Mouse (Mus musculus) urinary bladder, postnatal 14 days (tissue): ENCODE data around the gene Gm21885.
"Not testable (repeated sequence)": the region's sequence is repeated elsewhere in the genome, so short reads cannot be mapped to it uniquely, and the experiment has no call there.

Experiments
- DNase-seq: peaks from one replicate; pipeline ENCODE4 v3.0.0; 2021; ENCODE audit warnings: low spot score

Gm21885 gene

DNA sequence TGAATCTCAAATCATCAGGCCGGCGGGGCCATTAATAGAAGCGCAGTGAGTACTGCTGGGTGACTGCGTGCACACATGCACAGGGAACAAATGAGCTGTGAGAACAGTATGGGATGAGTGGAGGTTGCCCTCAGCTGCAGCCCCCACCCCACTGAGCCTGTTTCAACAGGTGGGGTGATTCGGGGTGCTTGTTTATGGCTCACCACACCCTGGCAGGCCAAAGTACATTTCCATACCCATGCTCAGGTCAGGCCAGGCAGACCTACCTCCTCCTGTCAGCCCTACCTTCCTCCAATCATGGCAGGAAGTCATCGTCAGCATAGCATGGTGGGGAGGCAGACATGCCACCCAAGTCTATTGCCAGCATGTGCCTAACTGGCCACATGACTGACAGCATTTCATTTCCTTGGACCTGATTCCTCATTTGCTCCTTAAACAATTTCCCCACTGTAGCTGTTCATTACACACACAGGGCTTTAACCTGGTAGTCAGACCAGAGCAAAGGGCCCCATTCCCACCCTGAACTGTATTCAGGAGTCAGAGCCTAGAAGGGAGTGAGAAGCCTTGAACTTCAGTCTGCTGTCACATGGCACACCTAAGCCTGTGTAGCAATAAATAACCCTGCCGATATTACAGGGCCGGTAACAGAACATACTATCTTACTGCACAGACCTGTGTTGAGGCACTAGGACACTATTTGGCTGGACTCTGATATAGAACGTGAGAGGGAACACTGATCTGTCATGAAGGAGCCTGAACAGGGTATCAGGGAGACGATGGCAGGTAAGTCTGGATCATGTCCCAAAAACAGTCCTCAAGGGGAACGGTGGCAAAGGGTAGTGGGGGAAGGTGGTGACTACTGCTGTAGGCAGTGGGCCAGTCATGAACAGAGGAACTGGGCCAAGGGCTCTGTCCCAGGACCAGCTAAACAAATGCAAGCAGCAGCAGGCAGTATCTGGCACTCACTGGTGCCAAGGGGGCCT is at the start of gene Gm21885:
Gene Gm21885, plus strand, starts transcription at position 675 of the 983 bp plus-strand sequence.
- DNase-seq, result no peak

DNA sequence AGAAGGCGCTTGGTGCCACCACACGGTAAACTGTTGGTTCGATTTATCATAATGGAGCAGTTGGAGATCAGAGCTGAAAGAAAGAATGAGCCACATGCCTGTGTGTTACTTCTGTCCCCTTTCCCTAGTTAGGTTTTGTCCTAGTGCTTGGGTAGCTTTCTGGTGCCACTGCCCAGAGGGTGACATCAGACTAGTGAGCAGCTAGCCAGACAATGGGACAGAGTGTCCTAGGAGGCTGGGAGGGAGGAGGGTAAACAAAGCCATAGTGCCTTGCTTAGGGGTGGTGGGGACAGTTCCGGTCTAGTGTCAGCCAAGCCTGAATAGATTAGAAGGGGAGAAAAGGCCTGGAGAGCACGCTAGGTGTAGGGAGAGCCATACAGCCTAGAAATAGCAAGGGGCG is 48.3 kb upstream of the Gm21885 start:
- DNase-seq, result no peak

- no peak for DNase-seq
Observed at GRCm38 (mm10) chr11:94234380-94234779, 47.3 kb upstream of the Gm21885 start.

- no peak for DNase-seq
Observed at GRCm38 (mm10) chr11:94234857-94235256, 46.8 kb upstream of the Gm21885 start.

DNA sequence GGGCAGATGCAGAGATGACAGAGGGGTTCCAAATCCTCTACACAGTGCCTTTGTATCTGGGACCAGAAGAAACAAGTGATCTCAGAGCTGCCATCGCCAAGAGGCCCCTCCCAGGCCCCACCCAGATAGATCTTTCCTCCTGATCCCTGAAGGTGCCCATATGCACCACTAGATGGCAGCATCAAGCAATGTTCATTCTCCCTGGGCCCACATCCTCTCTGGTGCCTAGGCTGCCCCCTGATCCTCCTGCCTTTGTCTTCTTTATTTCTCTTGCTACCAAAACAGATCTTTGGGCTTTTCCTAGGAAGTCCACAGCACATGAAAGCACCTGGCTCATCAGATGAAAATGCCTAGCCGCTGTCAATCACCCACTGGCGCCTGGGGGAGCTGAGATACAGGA is 45.6 kb upstream of the Gm21885 start:
- DNase-seq, result peak; percentile 72

DNA sequence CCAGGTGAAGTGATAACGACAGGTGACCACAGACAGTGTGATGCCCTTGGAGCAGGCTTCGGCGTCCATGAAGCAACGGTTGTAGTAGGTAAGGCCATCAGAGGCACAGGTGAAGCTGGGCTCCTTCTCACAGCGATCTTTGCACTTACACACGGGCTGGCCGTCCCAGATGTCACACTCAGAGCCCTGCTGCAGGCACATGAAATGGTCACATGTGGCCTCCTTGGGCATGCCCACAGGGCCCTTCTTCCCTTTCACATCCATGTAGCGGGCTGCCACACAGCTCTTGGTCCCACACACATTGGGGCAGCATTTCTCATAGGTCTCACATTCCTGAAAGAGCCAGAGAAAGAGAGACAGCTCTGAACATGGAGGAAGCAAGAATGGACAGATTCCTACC is 42.9 kb upstream of the Gm21885 start:
- no peak for DNase-seq

DNA sequence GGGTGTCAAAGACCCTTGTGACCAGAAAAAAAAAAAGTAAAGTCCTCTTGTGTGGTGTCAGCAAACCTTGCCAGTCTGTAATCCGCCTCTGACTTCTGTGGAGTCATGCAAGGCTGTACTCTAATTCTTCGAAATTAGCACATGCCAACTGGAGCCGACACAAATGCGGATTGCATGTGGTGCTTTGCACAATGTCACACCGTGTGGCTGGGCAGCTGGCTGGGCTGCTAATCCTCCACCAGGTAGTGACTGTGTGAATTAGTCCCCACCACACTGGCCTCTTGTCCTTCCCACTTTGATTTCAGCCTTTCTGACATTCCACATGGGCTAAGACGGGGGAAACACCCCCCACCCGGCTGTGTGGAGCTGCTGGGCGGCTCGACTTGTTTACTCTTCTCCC is 42.0 kb upstream of the Gm21885 start:
- DNase-seq, result no peak

GRCm38 (mm10) chr11:94242760-94243421 is 38.8 kb upstream of the Gm21885 start:
- no peak for DNase-seq

- no peak for DNase-seq
Observed at GRCm38 (mm10) chr11:94243422-94244180, 38.1 kb upstream of the Gm21885 start.

- no peak for DNase-seq
Observed at GRCm38 (mm10) chr11:94244385-94244784, 37.3 kb upstream of the Gm21885 start.

DNA sequence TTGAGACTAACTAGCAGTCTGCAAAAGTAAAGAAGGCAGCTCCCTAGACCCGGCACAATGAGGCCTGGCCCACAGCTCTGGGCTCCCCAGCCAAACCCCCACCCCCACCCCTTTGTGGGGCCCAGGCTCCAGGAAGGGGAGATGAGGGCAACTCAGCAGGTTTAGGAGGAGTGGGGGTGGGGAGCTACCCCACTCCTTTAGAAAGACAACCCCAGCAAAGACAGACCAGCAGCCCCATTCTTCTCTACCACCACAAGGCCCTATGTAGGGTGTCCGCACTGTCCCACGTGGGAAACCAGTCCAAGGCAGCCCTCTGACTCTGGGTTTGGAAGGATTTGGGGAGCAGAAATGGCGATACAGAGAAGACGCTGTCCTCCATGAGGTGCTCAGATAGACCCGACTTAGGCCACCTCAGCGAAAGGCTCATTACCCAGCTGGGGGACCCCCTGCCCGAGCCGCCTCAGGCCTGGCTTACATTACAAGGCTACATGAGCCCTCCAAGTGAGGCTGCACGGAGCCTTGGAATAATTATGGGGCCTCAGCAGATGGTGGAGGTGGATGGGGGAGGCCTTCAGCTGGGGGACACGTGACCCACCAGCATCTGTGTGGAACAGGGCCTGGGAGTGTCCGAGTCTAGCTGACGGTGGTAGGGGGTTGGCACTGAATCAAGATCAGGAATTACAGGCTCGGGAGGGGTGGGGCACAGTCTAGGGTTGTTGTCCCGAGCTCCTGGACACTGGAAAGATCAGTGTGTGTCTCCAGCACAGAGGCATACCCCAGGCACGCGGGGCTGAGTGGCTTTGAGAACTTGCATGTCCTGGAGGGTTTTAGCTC is 35.5 kb upstream of the Gm21885 start, which contains the start of gene Wfikkn2:
Gene Wfikkn2, minus strand, starts transcription at position 51 of the 834 bp plus-strand sequence.
- DNase-seq, result no peak

GRCm38 (mm10) chr11:94246789-94247061 is 34.9 kb upstream of the Gm21885 start:
- DNase-seq, result no peak

- DNase-seq, result no peak
Observed at GRCm38 (mm10) chr11:94253156-94253555, 28.5 kb upstream of the Gm21885 start.

- no peak for DNase-seq
Observed at GRCm38 (mm10) chr11:94253691-94254090, 28.0 kb upstream of the Gm21885 start.

DNA sequence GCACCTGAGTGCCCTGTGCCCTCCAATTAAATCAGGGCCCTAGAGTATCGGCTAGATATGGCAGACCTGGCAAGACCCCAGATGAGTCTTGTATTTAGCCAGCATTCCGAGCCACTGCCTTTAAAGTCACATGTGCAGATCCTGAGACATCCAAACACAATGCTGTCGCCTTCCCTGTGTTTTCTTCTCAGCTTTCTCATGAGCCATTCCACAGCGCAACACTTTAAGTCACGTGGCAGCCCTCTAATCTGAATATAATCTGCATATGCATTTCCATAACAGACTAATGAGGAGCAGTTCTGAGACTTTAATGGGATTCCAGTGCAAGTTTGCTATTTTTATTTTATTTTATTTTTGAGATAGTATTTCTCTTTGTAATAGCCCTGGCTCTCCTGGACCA is 25.9 kb upstream of the Gm21885 start:
- DNase-seq, result no peak

DNA sequence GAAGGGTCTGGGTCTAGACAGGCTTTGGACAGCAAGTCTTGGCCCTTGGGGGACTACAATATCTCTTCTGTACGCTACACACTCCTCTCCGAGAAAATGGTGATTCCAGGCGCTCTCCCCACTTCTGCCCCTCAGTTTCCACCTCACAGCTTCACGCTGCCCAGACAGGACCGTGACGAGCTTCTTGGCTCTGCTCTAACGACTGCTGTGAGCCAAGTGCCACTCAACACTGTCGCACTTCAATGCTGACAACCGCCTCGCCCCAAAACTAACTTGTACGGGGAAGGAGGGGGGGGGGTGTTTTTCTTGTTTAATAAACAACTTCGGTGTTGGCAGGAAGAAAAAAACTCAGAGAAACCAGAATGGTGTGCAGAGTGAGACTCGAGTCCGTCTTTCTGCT is 23.7 kb upstream of the Gm21885 start:
- no peak for DNase-seq

- no peak for DNase-seq
Observed at GRCm38 (mm10) chr11:94259814-94260213, 21.9 kb upstream of the Gm21885 start.

DNA sequence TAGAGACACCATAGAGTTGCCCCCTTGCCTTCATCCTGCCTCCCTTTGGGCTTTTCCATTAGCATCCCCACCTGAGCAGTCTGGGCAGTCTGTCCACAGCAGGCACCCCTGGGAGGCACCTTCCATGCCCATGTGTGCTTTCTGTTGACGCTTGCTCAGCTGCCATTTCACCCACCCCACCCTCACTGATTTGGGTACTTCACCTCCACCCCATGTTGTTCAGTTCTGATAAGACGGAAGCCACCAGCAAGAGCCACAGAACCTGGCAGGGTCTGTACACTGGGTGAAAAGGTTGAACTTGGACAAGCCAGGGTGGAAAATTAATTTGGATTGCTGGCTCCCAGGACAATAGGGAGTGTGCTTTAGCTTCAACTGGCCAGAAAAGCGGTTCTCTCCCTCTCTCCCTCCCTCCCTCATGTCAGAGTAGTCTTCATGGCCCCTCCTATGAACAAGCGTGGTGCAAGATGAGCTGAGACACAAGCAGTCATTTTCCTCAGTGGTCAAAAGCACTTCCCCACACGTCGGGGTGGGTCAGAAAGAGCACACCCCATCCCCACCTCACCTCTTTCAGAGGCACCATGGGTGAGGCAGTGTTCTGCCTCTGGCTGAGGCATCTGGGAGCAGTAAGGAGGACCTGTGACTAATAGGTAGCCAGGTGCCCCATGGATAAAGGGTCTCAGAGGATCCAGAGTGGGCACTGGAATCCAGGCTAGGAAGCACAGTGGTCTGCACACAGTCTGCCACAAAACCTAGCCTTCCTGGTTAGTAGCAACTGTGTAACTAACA is 19.9 kb upstream of the Gm21885 start:
- no peak for DNase-seq

DNA sequence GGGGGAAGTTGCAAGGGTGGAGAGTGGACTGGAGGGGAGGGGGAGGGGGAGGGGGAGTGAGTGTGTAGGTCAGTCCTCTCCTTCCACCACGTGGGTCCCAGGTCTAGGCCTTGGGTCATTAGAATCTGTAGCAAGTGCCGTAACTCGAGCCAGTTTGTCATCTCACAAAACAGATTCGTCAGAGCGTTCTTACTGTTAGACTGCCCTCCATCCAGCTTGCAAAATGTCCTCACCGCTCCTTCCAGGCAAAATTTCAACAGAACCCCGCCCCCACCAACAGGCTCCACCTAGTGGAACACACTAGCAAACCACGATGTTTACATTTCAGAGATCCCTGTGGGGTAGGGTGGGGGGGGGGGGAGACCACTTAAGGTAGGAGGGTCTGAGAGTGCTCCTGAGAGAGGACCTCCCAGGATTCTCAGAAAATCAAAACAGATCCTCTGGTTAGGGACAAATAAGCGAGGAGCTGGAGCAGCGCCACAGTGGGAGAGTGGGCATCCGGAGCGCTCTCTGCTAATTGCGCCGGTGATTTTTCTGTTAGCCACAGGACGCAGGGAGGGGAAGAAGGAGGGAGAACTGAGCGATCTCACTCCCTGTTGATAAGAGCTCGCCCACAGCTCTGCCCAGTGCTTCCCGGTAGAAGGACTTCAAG is 16.4 kb upstream of the Gm21885 start:
- peak; percentile 67 for DNase-seq

DNA sequence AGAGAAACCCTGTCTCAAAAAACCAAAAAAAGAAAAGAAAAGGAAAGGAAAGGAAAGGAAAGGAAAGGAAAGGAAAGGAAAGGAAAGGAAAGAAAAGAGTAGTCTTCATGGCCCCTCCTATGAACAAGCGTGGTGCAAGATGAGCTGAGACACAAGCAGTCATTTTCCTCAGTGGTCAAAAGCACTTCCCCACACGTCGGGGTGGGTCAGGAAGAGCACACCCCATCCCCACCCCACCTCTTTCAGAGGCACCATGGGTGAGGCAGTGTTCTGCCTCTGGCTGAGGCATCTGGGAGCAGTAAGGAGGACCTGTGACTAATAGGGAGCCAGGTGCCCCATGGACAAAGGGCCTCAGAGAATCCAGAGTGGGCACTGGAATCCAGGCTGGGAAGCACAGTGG is 15.5 kb upstream of the Gm21885 start:
- not testable (repeated sequence) for DNase-seq
